Mouse (Mus musculus) lung, adult 18-20 months (tissue): ENCODE results near the gene Tmem184a.

ENCODE experiments used
- DNase-seq, 2 experiments: peaks; one replicate each; pipeline ENCODE4 v3.0.0; 2022; ENCODE audit warnings: mixed read lengths in 2 of 2

The Tmem184a gene

DNA sequence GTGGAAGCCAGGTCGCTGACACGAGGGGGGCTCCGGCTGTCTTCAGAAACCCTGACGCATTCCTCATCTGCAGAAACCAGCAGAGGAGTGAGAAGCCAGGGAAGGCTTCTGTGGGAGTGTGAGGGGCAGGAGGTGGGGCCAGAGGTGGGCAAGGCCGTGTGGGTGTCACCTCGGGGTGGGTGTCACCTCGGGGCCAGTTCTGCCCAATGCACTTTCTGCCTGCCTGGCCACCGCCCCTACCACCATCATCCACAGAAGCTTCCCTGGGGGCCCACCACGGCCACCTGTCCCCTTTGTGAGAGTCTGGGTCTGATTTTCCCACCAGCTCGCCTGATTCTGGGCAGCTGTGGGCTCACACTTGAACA lies 6.6 kb downstream of the Tmem184a start:
- DNase-seq, result no peak

DNA sequence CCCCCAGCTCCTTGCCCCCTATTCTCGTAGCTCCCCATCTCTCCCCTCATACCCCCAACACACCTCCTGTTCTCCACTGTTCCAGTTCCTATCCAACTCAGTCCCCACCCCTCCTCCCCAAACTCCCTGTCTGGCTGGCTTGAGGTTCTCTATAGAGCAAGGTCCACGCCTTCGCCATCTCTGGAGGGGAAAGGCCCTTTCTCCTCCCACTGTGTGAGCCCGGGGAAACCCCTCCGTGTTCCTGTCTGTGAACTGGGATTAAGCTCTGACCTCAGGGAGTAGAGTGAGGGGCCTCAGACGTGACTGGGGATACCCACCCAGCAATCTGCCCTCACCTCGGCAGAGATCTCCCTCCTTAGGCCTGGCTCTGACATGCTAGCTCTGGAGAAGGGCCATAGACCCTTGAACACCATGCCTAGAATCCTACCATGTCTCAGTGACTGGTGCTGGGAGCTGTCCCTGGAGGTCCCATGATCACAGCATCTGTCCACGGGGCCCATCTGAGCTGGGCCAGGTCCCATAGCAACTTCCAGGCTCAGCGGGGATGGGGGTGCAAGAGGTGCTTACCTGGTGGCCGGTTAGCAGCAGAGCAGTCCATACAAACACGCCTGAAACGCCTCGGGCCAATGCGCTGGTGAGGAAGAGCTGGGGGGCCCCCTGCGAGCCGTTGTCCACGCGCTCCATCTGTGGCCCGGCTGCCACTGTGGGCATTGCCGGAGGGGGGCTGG lies 7.2 kb downstream of the Tmem184a start:
- no peak for DNase-seq

DNA sequence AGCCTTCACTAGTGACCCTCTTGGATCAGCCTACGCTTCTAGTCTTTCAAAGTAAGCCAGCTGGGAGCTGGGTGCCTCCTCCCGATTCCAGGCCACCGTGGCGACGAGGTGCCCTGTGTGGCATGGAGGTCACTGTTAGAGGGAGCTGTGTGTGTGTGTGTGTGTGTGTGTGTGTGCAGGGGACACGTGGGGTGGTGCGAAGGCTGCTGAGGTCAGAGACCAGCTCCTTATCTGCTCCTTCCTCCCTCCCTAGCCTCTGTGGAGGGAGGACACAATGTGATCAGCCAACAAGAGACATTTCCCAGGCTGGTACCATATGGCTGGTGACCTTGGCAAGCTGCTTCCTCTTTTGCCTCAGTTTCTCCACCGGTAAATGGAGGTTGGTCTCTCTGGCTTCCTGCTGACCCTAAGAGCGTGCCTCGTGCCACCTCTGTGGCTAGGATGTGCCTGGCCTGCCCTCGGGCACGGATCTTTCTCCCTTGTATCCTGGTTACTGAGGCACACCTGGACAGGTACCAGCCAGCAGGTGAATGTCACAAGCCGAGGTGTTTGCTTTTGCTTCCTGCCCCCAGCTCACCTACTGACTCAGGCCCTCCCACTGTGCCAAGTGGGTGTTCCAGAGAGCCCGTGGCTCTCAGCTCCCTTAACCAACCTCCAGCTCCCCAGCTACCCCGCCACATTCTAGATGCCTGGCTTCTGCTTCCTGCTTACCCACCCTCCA lies 7.9 kb downstream of the Tmem184a start:
- peak; percentile 71 to 84 for DNase-seq

DNA sequence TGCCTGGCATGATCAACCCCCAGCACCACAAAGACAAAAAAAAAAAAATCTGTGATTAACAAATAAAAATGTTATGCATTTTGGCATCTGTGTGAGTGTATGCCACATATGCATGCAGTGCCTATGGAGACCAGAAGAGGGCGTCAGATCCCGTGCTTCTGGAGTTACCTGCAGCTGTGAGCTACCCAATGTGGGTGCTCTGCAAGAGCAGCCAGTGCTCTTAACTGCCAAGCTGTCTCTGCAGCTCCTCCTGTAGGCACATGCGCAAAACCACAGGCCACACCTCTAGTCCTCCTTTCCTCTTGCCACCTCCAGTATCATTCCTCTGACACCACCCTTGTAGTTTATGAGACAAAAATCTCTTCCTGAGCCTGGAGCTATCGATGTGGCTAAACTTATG lies 10.3 kb downstream of the Tmem184a start:
- DNase-seq, result no peak

DNA sequence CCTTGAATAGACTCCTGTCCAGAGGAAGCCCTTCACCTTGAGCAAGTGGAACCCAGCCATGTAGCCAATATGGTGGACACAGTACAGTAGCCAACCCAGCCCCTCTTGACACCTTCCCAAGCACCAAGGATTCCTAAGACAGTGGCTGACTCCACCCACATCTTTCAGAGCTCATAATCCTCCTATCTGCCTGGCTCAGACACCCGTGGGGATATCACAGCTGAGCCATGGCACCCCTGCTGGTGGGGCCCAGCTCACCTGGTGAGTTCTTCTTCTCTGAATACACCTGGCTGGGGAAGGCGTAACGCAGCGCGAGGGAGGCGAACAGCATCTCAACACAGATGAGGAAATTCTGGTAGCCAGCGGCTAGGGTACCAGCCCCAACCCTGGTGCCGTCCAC lies 13.8 kb downstream of the Tmem184a start:
- no peak for DNase-seq

DNA sequence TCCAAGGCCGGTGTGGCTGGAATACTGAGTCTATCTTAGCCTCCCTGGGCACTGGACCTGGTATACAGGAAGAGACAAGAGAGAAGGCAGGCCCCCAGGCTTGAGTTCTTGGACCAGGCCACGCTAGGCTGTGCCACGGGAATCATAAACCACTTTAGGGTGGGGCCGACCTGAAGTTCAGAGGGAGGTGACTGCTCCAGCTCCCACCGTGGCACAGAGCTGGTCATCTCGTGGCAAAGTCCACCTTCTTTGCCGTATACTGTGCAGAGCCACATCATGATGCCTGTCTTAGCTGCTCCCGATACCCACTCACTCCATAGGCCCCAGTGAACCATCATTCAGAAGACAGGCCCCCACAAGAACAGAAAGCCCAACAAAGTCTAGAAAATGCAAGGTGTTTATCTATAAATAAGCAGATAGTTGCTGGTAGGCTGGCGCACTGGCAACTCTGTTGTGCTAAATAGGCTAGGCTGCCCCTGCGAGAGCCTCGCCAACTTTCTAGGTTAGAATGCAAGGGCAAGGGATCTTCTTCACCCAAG lies 15.1 kb downstream of the Tmem184a start:
- no peak for DNase-seq

DNA sequence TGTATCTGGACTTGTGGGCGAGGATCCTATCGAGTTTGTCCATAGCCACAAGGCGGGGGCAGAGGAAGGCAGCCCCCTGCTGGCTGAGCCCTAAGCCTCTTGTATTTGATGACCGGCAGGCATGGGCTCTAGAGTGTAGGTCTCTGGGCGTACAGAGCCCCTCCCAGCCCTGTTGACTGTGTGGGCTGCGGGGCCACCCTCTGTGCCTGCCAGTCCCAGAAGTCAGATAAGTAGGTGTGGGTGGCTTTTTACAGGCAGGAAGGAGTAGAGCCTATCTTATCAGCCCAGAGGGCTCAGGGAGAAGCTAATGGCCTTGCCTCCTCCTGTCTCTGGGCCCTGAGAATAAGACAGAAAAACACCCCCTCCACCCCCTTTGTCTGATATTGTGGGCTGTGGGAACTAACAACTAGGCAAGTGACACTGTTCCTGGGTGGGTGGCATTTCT lies 15.6 kb downstream of the Tmem184a start:
- DNase-seq, result no peak

DNA sequence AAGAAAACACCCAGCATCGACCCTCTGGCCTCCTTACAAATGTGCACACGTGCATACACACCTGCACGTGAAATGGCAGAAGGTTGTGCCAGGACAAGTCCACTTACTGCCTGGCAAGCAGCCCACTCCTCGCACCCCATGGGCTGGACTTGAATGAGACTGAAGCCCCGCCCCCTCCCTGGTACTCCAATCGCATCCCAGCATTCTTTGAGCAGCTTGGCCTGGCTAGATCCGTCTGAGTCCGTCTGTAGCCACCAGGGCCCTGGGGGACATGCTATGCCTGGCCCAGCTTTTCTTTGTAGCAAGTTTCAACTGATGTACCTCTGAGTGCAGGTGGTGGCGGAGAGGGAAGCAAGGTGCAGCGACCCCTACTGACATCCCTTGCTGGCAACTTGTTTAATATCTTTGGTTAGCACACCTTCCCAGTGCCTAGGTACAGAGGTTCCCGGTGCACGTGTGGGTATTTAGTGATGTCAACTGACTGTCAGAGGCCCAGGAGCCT lies 16.1 kb downstream of the Tmem184a start:
- peak; percentile 87 to 91 for DNase-seq

DNA sequence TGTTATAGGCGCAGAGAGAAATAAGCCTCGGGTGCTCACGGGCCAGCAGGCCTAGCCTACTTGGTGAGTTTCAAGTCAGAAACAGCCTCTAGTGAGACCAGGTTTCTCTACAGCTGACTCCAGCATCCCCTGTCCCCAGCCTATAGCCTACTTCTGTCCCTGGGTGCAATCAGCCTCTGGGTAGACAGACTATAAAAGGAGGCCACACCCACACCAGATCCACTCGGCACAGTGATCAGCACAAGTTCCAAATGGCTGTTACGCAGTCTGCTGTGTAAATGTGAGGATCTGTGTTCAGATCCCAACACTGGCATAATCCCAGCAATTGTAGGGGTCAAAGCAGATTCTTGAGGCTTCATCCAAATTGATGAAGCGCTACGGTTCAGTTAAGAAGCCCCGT lies 16.6 kb downstream of the Tmem184a start:
- DNase-seq, result no peak

DNA sequence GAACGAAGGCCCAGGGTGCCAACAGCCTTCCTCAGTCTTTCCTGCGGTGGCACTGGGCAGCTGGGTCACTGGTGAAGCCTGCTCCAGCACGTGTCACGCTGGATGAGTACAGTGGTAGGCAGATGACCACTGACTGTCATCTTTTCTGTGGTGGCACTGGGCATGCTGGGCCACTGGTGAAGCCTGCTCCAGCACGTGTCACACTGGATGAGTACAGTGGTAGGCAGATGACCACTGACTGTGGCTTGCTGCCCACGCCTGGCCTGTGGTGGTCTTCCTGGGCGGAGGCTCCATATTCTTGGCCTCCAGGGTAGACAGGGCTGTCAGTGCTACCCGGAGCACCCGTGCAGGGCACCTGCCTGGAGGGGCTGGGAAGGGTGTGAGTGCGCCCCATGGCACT lies 17.8 kb downstream of the Tmem184a start:
- no peak for DNase-seq

DNA sequence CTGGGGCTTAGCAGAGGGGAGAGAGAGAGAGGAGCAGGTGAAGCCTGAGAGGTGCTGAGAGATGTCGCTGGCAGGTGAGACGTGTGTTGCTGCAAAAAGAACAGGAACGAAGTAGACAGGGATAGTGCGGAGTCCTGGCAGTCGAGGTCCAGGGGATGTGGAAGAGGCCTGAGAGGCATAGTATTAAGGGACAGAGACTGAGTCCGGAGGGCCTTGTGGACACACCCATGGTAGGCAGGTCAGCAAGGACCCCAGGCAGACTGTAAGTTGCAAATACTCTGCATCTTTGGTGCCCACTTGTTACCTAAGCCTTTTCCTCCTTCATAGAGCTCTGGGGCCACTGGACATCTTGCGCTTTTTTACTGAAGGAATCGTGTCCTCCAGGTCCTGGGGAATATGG lies 18.5 kb downstream of the Tmem184a start:
- DNase-seq, result no peak

DNA sequence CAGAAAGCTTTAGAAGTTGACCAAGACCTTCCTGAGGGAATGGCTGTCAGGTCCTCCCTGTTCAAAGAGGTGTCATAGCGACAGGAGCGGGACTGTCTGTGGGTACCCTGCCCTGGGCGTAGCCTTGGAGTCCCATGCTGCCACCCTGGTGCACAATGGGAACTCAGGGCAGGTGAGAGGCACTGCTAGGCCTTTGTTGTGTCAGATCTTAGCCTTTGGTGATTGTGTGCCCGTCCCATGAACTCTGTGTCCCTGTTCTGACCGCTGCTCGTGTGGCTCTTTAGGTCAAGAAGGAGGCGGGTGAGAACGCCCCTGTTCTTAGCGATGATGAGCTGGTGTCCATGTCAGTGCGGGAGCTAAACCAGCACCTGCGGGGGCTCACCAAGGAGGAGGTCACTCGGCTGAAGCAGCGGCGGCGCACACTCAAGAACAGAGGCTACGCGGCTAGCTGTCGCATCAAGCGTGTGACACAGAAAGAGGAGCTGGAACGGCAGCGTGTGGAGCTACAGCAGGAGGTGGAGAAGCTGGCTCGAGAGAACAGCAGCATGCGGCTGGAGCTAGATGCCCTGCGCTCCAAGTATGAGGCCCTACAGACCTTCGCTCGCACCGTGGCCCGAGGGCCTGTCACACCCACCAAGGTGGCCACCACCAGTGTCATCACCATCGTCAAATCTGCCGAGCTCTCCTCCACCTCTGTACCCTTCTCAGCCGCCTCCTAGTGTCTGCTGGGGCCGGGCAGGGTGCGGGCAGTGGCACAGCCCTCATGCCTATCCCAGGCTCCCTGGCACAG lies 19.7 kb downstream of the Tmem184a start:
- no peak for DNase-seq

DNA sequence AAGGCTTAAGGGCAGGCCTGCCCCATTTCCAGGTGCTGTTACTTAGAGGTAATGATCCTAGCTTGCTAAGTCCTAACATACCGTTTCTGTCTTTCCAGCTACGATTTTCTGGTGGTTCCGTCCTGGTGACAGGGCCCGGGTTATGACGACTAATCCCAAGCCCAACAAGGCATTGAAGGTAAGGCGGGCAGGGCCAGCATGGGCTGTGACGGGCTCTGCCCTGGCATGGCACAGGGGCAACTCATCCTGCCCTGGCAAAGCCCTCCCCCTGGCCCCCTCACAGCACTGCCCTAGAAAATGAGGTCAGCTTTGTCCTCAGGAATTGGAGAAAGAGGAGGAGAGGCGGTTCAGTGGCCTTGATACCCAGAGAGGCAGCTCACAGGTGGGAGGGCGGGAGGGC lies 20.7 kb downstream of the Tmem184a start:
- no peak for DNase-seq

DNA sequence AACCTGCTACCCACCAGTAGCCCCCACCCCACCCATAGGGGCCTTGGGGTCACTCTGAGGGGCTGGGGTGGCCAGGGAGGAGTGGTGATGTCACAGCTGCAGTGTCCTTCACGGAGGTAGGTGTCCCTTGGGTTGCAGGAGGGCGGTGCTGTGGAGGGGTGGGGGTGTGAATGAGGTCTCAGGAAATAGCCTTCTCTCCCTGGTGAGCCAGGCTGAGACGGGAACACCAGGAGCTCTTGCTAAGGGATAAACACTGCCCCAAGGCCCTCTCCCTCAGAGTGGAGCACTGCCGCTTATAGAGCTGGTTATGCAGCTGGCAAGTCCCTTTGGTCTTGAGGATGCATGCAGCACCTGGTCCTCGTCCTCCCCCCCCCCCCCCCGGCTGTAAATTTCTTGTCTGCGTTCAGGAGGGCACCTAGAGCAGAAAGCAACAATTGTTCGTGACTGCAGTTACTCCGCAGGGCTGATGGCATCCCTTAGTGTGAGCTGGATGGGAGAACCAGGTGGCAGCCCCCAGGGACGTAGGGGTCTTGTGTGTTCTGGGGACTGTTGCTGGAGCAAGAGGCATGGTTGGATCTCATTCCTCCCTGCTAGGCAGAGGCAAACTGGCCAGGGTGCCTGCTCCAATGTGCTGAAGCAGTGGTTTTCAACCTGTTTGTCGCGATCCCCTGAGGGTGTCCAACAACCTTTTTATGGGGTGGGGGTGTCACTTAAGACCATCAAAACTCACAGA lies 21.4 kb downstream of the Tmem184a start:
- no peak for DNase-seq

DNA sequence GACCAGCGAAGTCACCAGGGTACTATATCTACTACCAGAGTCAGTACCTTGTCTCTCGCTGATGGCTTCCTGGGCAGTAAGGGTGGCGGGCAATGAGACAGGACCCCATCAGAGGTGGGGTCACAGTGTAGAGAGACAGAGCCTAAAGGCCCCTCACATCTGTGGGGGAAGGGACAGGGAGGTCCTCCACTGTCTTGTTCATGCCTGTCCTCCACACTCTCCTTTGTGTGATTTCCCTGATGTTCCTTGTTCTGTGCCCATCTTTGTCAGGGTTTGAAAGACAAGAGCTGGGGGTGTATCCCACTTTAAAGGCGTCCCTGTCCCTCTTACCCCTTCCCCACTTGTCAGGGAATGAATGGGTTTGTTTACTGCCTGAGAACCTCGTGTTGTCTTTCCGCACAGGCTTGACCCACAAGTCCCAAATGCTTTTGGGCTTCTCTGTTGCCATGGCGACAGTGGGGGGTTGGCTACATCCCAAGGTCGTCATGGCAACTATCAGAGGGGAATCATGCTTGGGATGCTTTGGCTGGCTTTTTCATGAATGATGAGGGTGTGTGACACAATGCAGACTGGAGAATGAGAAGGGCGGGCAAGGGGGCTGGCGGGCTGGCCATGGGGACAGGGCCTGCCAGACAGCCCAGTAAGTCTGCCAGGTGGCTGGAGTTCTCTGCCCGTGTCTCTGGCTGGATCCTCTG lies 22.1 kb downstream of the Tmem184a start:
- DNase-seq, result peak; percentile 92 to 93

DNA sequence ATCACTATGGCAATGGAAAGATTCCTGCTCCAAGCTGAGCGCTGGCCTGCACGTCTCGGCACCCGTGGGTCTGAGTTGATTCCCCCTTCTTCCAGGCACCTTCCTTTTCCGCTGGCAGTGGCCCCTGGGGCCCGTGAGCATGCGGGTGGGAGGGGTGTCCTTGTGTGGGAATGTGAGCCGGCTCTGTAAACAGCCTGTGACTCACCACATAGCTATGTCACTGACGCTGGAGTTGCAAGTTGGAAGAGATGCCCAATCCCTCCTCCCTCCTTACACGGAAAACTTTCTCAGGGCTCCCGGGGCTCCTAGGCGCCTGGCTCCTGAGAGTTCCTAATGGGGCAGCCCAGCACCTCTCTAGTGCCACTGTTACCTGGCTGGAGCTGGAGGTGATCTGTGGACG lies 22.8 kb downstream of the Tmem184a start:
- peak; percentile 96 to 97 for DNase-seq

DNA sequence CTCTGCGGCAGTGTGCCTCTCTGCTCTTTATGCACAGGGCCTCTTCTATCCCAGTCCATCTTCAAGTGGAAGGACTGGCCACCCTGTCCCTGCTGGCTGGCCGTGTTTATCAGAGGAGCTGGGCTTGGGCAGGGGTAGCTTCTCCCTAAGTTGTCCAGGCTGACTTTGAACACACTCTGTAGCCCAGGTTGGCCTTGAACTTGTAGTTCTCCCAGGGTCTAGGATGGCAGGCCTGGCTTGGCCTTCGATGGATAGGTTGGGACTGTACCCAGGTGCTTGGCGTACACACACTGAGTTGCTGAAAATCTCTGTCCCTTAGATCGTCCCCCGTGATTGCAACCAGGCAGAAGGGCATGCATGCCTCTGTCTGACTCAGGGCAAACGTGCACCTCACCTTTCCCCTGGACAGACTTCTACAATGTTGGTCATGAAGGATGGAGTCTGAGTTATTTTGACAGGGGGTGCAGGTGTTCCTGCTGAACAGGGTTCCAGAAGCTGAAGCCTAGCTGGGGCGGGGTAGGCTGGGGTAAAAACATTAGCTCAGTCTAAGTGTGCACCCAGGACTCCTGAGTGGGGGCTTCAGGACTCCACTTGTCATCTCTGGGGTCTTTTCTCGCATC lies 23.6 kb downstream of the Tmem184a start:
- no peak for DNase-seq

DNA sequence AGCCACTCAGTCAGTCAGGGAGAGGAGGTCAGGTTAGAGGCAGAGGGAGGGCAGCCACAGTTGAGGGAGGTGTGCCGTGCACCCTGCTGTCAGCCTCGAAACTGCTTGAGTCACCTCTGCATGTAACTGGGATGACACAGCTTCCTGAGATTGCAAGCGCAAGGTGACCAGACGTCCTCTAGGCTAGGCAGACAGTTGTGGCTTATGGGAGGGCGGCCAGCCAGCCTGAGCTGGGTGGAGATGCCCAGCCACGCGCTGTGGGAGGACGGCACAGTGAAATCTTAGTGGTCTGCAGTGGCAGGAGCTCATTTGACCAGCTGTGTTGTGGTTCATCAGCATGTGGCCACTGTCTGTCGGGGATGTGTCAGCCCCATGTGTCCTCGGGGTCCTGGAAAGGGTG lies 24.8 kb downstream of the Tmem184a start:
- peak; percentile 43 to 52 for DNase-seq

DNA sequence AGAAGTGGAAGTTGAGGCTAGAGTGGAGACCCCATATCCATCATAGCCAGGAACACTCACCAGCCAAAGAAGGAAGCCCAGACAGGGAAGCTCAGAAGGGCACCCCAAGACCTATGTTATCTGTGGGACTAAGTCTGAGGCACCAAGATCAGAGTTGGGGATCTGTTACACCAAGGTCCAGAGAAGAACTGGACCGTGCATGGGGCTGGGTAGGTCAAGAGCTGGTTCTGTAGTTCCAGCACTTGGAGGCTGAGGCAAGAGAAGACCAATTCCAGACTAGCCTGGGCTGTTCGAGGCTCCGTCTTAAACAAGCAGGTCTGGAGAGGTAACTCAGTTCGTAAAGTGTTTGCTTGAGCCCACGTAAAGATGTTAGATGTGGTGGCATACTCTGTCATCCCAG lies 25.6 kb downstream of the Tmem184a start:
- DNase-seq, result no peak

DNA sequence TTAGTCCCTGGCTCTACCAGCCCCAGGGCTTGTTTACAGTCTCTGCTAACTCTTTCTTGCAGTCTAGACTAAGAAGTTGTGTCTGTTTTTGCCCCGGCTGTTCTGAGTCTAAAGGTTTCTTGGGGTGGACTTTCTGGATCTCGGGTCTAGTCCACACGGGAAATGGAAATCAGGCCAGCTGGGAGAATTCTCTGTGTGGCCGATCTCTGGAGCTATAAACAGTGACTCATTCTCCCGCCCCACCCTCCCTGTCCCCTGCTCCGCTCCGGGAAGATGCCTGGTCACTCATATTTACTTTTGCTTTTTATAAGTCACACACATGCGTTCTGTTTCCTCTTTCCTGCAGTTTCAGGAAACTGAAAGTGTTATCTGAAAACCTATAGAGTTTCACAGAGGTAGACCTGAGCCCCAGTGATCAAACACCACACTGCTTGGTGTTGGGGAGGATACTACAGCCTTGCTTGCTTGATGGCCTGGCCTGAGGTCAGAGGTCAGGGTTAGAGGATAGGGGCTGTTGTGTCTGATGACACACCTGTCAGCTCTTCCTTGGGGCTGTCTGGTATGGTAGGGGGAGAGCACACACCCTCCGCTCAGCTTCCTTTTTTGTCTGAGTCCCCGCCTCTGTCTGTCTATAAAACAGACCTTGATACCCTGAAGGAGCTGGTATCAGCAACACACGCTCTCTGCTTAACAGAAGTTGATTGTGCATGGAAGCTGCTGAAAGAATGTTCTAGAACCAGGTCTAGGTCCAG lies 26.2 kb downstream of the Tmem184a start:
- peak; percentile 52 to 74 for DNase-seq

DNA sequence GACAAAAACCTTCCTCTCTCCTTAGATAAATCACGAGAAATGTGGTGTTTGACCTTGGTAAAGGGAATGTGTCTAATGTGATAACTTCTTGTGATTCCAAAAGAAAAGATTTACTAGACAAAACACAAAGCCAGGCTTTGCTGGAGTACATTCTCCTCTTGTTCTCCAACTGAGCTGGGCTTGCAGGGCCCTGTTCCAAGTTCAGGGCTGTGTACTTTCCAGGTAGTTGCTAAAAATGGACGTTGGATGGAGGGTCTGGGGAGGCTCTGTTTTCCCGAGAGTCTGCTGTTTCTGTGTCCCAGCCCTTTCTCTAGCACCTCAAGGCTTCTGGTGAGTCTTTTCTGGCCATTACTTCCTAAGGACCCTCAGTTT lies 26.8 kb downstream of the Tmem184a start:
- DNase-seq, result no peak
